Mouse (Mus musculus) kidney, postnatal 4 days (tissue): ENCODE measurements around the gene Camk2b.
A peak's percentile ranks its signal among the peaks of the same experiment; 100 is the strongest.
"Not testable (repeated sequence)": the region's sequence is repeated elsewhere in the genome, so short reads cannot be mapped to it uniquely, and the experiment has no call there.

Source experiments
- DNase-seq, 2 experiments: peaks; one replicate each; pipeline ENCODE4 v3.0.0; 2021; ENCODE audit warnings: mixed read lengths in 2 of 2

Gene Camk2b

GRCm38 (mm10) chr11:6066176-6066575 is at the start of gene Camk2b:
Gene Camk2b, minus strand, starts transcription at chr11:6066362.
- no peak for DNase-seq

GRCm38 (mm10) chr11:6111734-6112484 is 45.7 kb upstream of the Camk2b start:
- no peak for DNase-seq

DNA sequence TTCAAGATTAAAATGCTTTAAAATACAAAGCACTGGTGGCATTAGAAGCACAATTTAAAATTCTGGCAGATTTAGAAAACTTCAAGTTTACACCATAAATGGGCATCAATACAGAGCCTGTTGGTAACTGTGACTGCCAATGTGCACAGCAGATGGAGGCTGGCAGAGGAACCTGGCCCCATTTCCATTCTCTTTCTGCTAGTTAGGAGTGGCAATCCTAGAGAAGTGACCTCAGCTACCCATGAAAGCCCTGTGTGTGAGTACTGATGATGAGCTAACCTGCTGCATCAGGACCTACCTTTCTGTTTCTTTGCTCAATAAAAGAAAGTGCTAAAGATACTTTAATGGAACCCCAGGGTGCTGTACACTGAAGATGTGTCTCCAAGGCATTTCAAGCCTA is 43.8 kb upstream of the Camk2b start:
- DNase-seq: no peak

- no peak for DNase-seq
These were observed 42.1 kb upstream of the Camk2b start for GRCm38 (mm10) chr11:6108296-6108695.

- DNase-seq: no peak
These were observed 41.6 kb upstream of the Camk2b start for GRCm38 (mm10) chr11:6107722-6108121.

DNA sequence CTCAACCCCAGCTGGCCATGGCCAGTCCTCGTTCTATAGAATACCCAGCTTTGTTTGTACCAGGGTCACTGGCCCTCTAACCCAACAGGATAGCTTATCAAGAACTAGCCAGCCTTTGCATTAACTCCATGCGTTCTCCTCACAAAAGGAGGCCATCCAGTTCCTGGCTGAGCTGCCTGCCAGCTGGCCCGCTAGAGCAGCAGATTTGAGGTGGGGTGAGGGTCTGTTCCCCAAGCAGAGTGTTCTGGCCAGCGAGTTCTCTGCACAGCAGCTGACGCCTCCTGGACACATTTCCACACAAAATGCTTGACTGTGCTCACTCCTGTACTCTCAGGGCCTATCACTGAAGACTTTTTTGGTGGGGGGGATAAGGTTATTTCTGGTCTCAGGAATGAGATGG is 38.6 kb upstream of the Camk2b start:
- no peak for DNase-seq

GRCm38 (mm10) chr11:6096637-6097036 is 30.5 kb upstream of the Camk2b start:
- DNase-seq: not testable (repeated sequence)

- peak; percentile 38 to 62 for DNase-seq
These were observed 20.8 kb upstream of the Camk2b start for GRCm38 (mm10) chr11:6086991-6087390.

DNA sequence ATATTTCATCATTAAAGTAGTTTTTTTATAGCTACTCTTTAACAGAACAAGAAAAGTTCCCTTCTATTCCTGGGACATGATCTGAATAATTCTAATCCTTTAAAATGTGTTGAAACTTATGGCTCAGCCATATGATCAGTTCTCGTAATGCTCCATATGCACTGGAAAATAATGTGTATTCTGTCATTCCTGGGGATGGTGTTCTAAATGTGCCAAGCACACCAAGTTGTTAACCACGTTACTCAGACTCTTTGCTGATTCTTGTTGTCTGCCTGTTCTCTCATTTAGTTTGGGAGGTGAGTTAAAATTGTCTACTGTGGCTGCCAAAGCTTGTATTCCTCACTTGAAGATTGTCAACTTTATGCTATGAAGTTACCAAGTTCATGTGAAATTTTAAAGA is 12.6 kb upstream of the Camk2b start:
- DNase-seq: no peak

DNA sequence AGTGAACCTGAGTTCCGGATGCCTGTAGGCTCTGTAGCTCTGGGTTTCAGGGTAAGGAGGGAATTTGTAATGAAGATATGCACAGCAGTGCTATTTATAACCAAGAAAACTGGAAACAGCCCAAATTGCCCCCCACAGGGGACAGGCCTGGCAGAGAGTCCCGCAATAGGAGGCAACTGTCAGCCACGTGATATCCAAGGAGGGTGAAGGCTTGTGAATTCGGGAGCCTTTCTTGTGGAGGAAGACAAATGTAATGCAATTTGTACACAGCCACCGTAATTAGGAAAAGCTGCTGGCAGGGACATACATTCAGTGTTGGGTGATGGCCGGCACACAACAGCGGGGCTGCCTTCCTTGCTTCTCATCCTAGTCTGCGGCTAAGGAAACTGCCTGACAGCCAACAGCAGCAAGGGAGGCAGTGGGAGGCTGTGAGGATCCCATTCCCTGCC is 9.5 kb upstream of the Camk2b start:
- DNase-seq: no peak

DNA sequence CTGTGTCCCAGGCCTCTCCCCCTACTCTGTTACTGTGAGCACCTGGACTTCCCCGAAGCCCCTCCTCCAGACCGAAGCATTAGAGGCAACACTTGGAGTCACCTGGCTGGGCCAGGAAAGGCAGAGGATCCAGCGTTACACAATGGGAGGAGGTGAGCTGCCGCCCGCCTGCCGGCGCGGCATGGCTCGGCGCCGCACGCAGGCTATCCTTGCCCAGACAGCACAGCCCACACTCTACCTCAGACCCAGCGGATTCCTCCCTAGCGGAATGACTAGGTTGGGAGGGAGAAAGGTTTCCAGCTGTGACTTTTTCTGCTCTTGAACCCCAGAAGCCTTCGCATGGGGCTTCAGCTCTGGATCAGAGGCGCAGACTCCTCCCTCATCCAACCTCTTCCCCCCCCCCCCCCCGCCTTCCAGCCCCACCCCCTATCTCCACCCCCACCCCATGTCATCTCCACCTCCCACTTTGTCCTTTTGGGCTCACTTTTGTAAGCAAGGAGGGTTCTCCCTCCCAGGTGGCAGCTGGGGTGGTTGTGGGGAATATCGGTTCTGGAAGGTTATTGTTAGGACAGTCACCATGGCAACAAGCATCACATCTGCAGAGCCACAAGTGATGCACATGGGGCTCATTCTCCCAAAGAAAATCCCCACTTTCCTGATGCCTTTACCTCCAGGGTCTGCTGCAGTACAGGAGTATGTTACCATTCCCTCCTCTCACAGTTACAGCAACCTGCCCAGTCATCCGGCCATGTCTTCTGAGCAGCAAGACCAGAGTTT is 2.2 kb upstream of the Camk2b start:
- DNase-seq: no peak

DNA sequence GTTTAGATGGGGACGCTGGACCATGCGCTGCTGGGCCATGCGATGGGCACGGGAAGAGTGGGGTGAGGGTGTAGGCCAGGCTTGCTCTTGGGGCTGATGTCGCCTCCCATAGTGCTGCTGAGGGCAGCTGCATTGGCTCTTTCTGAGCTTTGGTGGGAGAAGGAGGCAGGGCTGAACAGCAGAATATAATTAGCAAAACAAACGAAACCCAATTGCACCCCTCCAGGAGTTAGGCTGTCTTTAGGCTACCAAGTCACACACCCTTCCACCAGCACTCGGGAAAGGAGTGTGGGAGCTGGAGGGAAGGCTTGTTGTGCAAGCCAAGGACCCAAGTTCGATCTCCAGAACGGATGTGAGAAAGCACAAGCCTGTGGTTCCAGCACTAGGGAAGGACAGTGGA is 998 bp upstream of the Camk2b start:
- DNase-seq: no peak

DNA sequence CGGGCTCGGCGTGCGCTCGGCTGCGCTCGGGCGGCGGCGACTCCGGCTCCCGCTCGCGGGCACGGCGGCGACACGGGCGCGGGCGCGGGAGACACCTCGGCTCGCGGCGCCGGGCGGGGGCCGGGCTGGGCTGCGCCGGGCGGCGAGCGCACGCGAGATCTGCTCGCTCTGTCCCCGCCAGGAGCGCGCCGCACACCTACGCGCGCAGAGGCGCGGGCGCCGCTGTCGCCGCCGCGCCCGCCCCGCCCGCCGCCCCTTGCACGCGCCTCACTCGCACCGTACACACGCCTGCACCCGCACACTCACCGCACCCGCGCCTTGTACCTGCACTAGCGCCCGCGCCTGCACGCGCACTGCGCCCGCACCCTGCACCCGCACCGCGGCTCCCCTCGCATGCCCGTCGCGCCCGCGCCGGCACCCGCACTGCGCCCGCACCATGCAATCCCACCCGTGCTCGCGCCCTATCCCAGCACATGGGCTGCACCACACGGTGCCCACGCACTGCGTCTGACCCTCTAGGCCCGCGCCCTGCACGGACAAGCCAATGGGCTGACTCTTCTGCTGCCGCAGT is 526 bp downstream of the Camk2b start:
- peak; percentile 34 to 49 for DNase-seq

DNA sequence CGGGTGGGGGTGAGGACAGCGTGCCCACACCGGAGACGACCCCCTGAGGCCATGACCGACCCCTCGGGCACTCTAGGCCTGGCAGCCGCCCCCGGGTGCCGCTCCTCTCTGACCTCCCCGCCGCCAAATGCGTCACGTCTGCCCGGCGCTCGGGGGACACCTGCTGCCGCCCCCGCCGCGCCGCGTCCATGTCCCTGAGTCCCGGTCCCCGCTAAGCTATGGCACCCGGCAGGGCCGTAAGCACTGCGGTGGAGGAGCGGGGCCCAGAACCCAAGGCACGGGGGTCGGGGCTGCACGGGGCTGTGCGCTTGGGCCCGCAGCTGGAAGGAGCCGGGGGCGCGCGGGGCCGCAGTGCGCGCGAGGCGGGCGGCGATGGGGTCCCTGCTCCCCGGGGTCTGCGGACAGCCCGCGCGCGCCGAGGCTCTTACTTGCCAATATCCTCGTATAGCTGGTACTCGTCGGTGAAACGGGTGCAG is 1.1 kb downstream of the Camk2b start:
- peak; percentile 16 to 25 for DNase-seq

DNA sequence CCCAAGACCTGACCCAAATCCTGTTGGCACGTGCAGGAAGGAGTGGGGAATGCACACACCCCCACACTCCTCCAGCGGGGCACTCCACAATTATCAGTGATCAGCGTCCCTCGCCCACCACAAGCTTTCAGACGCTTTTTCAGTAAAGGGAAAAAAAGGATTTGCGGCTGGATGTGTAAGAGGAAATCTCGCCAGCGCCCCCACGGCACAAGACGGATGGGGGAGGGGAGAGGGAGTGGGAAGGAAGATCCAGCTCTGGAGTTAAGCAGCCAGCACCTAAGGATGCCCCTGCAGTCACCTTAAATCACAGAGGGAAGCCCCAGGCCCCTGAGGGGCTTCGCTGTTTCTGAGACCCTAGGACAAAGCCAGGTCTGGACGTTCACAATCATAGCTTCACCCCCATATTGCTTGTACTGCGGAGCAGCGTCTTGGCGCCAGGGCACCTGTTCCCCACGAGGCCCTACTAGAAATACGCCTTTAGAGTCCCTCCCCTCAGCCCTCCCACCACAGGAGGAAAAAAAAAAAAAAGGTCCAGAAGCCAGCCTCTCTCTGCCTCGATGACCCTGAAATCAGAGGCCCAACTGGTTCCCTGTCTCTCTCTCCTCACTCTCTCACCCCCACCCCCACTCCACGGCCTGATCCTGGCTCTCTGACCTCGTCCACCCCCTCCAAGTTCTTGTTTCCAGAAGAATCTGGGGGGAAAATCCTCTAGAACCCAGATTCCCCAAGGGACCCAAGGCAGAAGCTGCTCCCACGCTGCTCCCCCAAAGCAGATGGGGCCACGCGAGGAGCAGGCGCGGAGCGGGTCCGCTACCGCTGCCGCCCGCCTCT is 1.7 kb downstream of the Camk2b start:
- DNase-seq: peak in 1 of 2 experiments; percentile 9

GRCm38 (mm10) chr11:6063501-6064214 is 2.5 kb downstream of the Camk2b start:
- DNase-seq: peak in 1 of 2 experiments; percentile 27

DNA sequence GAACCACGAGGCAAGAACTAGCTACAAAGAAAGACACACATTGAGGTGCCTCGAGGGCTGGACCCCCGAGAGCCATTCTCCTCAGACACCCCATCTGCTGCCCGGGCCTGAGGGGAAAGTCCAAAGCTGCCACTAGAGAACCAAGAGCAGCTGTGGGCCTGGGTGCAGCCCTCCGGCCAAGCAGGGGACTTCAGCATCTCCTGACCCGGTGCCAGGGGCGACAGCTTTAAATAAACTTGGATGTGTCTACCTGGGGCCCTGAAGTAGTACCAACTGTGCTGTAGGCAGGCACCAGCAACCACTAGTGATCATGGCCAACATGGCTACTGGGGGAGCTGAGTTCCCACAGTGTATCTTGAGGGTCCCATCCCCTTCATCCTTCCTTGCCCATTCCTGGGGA is 3.1 kb downstream of the Camk2b start:
- no peak for DNase-seq

GRCm38 (mm10) chr11:6062329-6062728 is 3.8 kb downstream of the Camk2b start:
- DNase-seq: no peak

- DNase-seq: no peak
These were observed 4.3 kb downstream of the Camk2b start for GRCm38 (mm10) chr11:6061891-6062290.

GRCm38 (mm10) chr11:6059162-6059561 is 7.0 kb downstream of the Camk2b start:
- DNase-seq: no peak

DNA sequence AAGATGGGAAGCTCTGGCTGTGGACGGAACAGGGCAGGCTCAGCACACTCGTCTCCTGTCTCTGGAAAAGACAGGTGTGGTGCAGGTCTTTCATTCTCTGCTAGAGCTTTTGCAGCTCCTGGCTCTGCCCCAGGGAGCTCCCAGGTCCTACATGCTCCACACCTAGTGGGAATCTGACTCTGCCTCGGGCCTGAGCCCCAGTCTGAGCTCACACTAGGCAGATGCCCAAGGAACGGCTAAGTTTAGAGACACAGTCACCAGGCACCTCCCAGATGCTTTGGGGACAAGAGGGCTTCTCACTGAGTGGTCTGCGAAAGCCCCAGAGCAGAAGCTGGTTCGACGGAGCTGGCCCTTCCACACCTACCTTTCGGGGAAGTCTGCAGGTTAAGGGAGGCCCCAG is 12.8 kb downstream of the Camk2b start:
- no peak for DNase-seq

GRCm38 (mm10) chr11:6050066-6050560 is 16.0 kb downstream of the Camk2b start:
- DNase-seq: no peak
